Mouse (Mus musculus) layer of hippocampus, adult 18-20 months (tissue): ENCODE measurements around the gene Trim37. TPM values are rescaled to one million over a fixed set of nuclear protein-coding genes. Genes with fewer than 3 reads are reported as not detected.

ENCODE experiments used
- microRNA-seq, 2 experiments: library from miRNA; unstranded; fragments of <30 nt; microRNA quantifications; one replicate each; pipeline ENCODE4 v1.2.0; 2021
- total RNA-seq, 2 experiments: library from RNA; stranded (reverse); gene quantifications; 2 replicates each; pipeline ENCODE4 v1.2.3; 2021

Gene Trim37
- total RNA-seq, 2 experiments from 2014 or later, result 174 to 185 TPM

Small RNAs within 50 kb of the gene (microRNA-seq; reads per million reads assigned to microRNA genes)
- 139 to 686 reads per million in 2 experiments for gene Mir301

Other genes starting within 250 kb of the Trim37 start
- 10 to 100 TPM; 27.7 to 27.9 TPM for gene Ypel2, start 133.4 kb upstream of the Trim37 start, total RNA-seq
- gene Gdpd1, start 53.0 kb upstream of the Trim37 start, total RNA-seq, result 10 to 100 TPM; 44.0 to 47.0 TPM
- 10 to 100 TPM; 16.3 to 17.8 TPM for gene Smg8, start 40.3 kb upstream of the Trim37 start, total RNA-seq
- under 1 TPM; 0.25 to 0.42 TPM for gene Prr11, start 18.4 kb upstream of the Trim37 start, total RNA-seq
- 10 to 100 TPM; 12.8 to 15.0 TPM for gene Ska2, start 17.8 kb upstream of the Trim37 start, total RNA-seq
- gene Ppm1e, start 231.9 kb downstream of the Trim37 start, total RNA-seq, result 100 to 1,000 TPM; 239 to 249 TPM